Mouse (Mus musculus) lung, embryonic 14.5 days (tissue): ENCODE results near the gene Slc44a5. TPM values are rescaled to one million over a fixed set of nuclear protein-coding genes. Genes with fewer than 3 reads are reported as not detected.
A peak's percentile ranks its signal among the peaks of the same experiment; 100 is the strongest.

Experiments used
- ATAC-seq: fragments of 200-750 bp; cut with Nextera tagmentation; 2 replicates; pipeline ENCODE4 v1.8.0; 2017; ENCODE audit warnings: mild to moderate bottlenecking, moderate TSS enrichment, moderate library complexity; ENCODE audit not compliant: insufficient read depth
- DNase-seq: peaks from one replicate; pipeline ENCODE4 v3.0.0-alpha.2; 2015
- H3K27ac ChIP-seq: fragments of 300-500 bp; sonication (generic); 2 replicates; pipeline ENCODE4 v1.5.1; 2014; ENCODE audit warnings: low read depth, mild to moderate bottlenecking, moderate library complexity
- H3K27me3 ChIP-seq: fragments of 300-500 bp; sonication (generic); 2 replicates; pipeline ENCODE4 v1.6.1; 2014; ENCODE audit warnings: low read length, control low read depth; ENCODE audit not compliant: insufficient read depth
- H3K36me3 ChIP-seq: fragments of 300-500 bp; sonication (generic); 2 replicates; pipeline ENCODE4 v1.6.1; 2014; ENCODE audit warnings: control low read depth; ENCODE audit not compliant: insufficient read depth
- H3K4me1 ChIP-seq: fragments of 300-500 bp; sonication (generic); 2 replicates; pipeline ENCODE4 v1.6.1; 2014; ENCODE audit warnings: antibody characterized with exemption, control low read depth; ENCODE audit not compliant: insufficient read depth
- H3K4me2 ChIP-seq: fragments of 300-500 bp; sonication (generic); 2 replicates; pipeline ENCODE4 v1.6.1; 2014; ENCODE audit warnings: mild to moderate bottlenecking
- H3K4me3 ChIP-seq: fragments of 300-500 bp; sonication (generic); 2 replicates; pipeline ENCODE4 v1.5.1; 2014; ENCODE audit warnings: low read depth, low read length
- H3K9ac ChIP-seq: fragments of 300-500 bp; sonication (generic); 2 replicates; pipeline ENCODE4 v1.6.1; 2014
- H3K9me3 ChIP-seq: fragments of 300-500 bp; sonication (generic); 2 replicates; pipeline ENCODE4 v1.6.1; 2016; ENCODE audit warnings: low read depth, low read length, control low read depth
- CTCF ChIP-seq: IDR thresholded peaks from 2 replicates; pipeline ENCODE4 v1.5.1; 2016; ENCODE audit warnings: antibody characterized with exemption, low read depth
- WGBS: fragments of 180-500 bp; shearing (Covaris S2); extraction: QIAGEN DNeasy Blood & Tissue Kit; methylation state at CpG from one replicate; pipeline ENCODE4 v1.1.7; 2014; 5-methylcytosine and 5-hydroxymethylcytosine counted together
- polyA plus RNA-seq: library from polyadenylated mRNA; unstranded; fragments of >200 nt; fragmentation: Nextera tagmentation; extraction: Ambion mirVana; gene quantifications from 2 replicates; pipeline ENCODE4 v1.2.1, GENCODE M21; 2014

Gene Slc44a5
- polyA plus RNA-seq, 1 experiment from 2014 or later: 0.29 TPM

DNA sequence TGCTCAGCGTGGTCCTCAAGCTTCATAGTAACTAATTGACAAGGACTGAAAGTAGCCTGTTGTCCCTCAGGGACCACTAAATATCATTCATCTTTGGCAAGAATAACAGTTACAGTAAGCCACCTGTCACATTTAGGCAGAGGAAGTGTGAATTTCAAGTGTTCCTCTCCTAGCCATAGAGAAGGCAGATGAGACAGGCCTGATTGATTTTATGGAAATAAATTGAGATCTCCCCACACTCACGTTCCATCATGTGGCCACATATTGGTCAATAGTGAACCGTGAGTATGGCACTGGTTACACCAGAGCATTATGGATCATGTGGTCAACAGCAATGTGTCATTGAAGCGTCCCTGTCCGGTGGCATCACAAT is 199.3 kb downstream of the Slc44a5 start:
- no peaks in the 10 kb centered on the region for H3K4me1 ChIP-seq
- H3K4me2 ChIP-seq: no peak overlapping the region
- ATAC-seq: no peak
- H3K36me3 ChIP-seq: no peaks in the 10 kb centered on the region
- H3K9ac ChIP-seq: no peak overlapping the region
- no peak for TF ChIP-seq CTCF
- no peak for DNase-seq
- WGBS: 80% methylated on average over 5 of the region's 5 CpGs
- no peak overlapping the region for H3K4me3 ChIP-seq
- H3K9me3 ChIP-seq: no peaks in the 10 kb centered on the region
- no peak overlapping the region for H3K27ac ChIP-seq
- H3K27me3 ChIP-seq: no peaks in the 10 kb centered on the region

DNA sequence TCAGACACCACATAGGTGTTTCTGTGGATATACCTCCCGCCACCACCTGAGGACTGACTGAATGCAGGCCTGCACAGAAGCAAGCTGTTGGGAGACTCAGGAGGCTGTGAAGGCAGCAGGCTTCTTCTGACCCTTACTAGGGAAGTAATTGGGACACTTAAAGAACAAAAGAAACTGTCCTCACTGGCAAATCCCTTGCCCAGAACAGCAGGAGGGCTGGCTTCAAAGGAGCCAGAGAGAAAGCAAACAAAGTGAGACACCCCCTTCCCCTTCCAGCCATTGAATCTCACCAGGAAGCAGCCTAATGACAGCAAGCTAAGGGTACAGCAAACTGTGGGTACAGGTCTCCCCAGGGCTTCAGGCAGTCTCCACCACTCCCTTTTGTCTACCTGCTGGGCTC is 200.3 kb downstream of the Slc44a5 start:
- Histone ChIP-seq H3K27ac (no peak overlapping the region), H3K9ac (no peak overlapping the region), H3K4me3 (no peak overlapping the region), H3K27me3 (no peaks in the 10 kb centered on the region), H3K36me3 (no peaks in the 10 kb centered on the region), H3K9me3 (no peaks in the 10 kb centered on the region), H3K4me2 (no peak overlapping the region), H3K4me1 (no peaks in the 10 kb centered on the region)
- TF ChIP-seq CTCF: no peak
- WGBS: 62% methylated on average over 1 of the region's 1 CpGs
- no peak for ATAC-seq
- no peak for DNase-seq

- Histone ChIP-seq H3K9me3 (no peaks in the 10 kb centered on the region), H3K4me2 (no peak overlapping the region), H3K27ac (no peak overlapping the region), H3K4me3 (no peak overlapping the region), H3K9ac (no peak overlapping the region), H3K4me1 (no peaks in the 10 kb centered on the region), H3K27me3 (no peaks in the 10 kb centered on the region), H3K36me3 (no peaks in the 10 kb centered on the region)
- no peak for TF ChIP-seq CTCF
- DNase-seq (no peak), ATAC-seq (no peak)
- WGBS: 66% methylated on average over 9 of the region's 9 CpGs
These were observed 200.8 kb downstream of the Slc44a5 start for GRCm38 (mm10) chr3:154174031-154174430.

GRCm38 (mm10) chr3:154174766-154175165 is 201.5 kb downstream of the Slc44a5 start:
- Histone ChIP-seq H3K4me1 (no peaks in the 10 kb centered on the region), H3K4me2 (no peak overlapping the region), H3K4me3 (no peak overlapping the region), H3K27ac (no peak overlapping the region), H3K9ac (no peak overlapping the region), H3K27me3 (no peaks in the 10 kb centered on the region), H3K36me3 (no peaks in the 10 kb centered on the region), H3K9me3 (no peaks in the 10 kb centered on the region)
- TF ChIP-seq CTCF: no peak
- DNase-seq (no peak), ATAC-seq (no peak)
- WGBS: 80% methylated on average over 7 of the region's 7 CpGs

GRCm38 (mm10) chr3:154177665-154178305 is 204.5 kb downstream of the Slc44a5 start:
- WGBS: 53% methylated on average over 8 of the region's 8 CpGs
- Histone ChIP-seq H3K9me3 (no peaks in the 10 kb centered on the region), H3K4me3 (no peak overlapping the region), H3K27me3 (no peaks in the 10 kb centered on the region), H3K4me1 (no peaks in the 10 kb centered on the region), H3K27ac (no peak overlapping the region), H3K4me2 (no peak overlapping the region), H3K9ac (no peak overlapping the region), H3K36me3 (no peaks in the 10 kb centered on the region)
- TF ChIP-seq CTCF: no peak
- no peak for DNase-seq
- ATAC-seq: peak; percentile 28; the same call in 1 of the 2 replicates

DNA sequence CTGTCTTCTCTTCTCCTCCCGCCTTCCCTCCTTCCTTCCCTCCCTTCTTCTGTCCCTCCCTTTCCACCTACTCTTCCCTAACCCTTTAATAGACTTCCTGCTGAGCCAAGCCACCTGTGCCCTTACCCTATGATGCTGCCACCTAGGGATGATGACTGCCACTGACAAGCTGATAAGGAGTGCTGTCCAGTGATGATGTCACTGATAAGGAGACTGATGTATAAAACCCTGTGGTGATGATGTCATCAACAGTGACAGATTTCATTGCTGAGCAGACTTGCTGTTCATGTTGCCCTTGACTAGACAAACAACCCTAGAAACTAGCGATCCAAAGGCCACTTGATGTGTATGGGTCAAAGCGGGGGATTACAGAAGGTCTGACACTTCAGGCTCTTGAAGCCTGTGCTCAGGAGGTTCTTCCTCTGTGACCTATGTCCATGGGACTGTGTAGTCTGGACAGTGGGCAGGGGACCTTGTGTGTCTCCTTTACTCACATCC is 206.2 kb downstream of the Slc44a5 start:
- no peak overlapping the region for H3K4me2 ChIP-seq
- H3K9ac ChIP-seq: no peak overlapping the region
- H3K4me3 ChIP-seq: no peak overlapping the region
- H3K9me3 ChIP-seq: no peaks in the 10 kb centered on the region
- no peaks in the 10 kb centered on the region for H3K27me3 ChIP-seq
- no peaks in the 10 kb centered on the region for H3K4me1 ChIP-seq
- DNase-seq (no peak), ATAC-seq (no peak; the same call in 1 of the 2 replicates)
- H3K27ac ChIP-seq: no peak overlapping the region
- TF ChIP-seq CTCF: no peak
- 81% methylated on average over 2 of the region's 3 CpGs for WGBS
- no peaks in the 10 kb centered on the region for H3K36me3 ChIP-seq

DNA sequence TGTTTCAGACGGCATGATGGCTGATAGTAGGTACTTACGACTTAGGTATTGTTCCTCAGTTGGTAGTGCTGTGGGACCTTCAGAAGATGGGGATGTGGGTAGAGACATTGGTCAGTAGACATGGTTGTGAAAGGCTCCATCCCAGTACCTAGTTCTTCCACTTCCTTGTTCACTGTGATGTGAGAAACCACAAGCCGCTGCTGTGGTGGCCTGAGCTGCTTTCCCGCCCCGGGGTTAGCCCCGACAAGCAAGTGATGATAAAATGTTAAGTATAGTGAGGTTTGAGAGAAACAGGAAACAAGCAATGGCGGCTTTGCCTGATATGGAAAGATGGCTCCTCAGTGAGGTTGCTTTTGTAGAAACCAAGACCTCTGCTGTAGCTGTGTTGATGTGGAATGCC is 209.8 kb downstream of the Slc44a5 start:
- no peak for DNase-seq
- no peak overlapping the region for H3K27ac ChIP-seq
- H3K9ac ChIP-seq: no peak overlapping the region
- no peaks in the 10 kb centered on the region for H3K27me3 ChIP-seq
- ATAC-seq: no peak
- no peaks in the 10 kb centered on the region for H3K4me1 ChIP-seq
- no peak overlapping the region for H3K4me2 ChIP-seq
- H3K4me3 ChIP-seq: no peak overlapping the region
- H3K9me3 ChIP-seq: no peaks in the 10 kb centered on the region
- no peak for TF ChIP-seq CTCF
- WGBS: 75% methylated on average over 7 of the region's 7 CpGs
- H3K36me3 ChIP-seq: no peaks in the 10 kb centered on the region
